Mouse (Mus musculus) kidney, adult 9 months (tissue): ENCODE results near the gene Prkaca.

ENCODE experiments used
- DNase-seq: peaks from one replicate; pipeline ENCODE4 v3.0.0; 2022

The Prkaca gene

DNA sequence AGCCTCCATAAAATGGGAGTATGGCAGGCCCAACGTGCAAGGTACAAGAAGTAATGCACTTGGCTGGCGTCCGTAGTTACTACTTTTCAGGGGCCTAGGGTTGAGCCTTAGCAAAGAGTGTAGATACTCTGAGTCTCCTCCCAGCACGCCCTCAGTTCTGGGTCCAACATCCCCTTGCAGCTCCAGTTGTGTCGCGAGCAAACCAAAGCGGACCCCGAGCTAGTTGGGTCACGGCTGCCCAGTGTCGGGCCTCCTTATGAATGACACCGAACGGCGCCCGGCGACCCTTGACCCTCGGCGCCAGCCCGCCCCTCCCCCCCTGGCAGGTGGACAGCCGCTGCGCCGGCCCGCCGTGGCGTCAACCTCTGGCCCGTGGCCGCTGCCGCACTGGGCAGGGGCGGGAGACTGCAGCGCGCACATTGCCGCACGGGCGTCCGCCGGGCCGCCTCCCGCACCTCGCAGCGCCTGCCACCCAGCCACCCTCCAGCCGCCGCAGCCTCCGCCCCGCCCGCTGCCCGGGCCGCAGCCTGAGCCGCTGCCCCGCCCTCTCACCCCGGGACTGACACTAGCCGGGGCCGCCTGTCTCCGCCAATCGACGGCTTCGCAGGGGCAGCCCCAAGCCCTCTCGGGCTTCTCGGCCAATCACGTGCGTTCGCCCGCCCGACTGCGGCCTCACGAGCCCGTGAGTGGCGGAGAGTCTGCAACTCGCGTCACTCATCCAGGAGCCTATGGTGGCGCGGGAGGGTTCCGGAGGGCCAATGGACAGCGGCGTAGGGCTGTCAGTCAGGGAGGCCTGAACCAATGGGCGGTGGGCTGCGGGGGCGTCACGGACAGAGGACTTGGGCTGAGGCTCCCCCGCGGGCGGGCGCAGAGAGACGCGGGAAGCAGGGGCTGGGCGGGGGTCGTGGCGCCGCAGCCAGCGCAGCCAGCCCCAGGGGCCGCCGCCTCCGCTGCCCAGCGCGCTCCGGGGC lies at the start of gene Prkaca:
TSS of gene Prkaca (plus strand) at position 844 of the 971 bp plus-strand sequence.
- peak; percentile 99 for DNase-seq

GRCm38 (mm10) chr8:83924585-83924984 lies 48.2 kb upstream of the Prkaca start:
- peak; percentile 81 for DNase-seq

- DNase-seq: peak; percentile 27
Observed at GRCm38 (mm10) chr8:83926266-83926665, 46.5 kb upstream of the Prkaca start.

- no peak for DNase-seq
Observed at GRCm38 (mm10) chr8:83934222-83934621, 38.6 kb upstream of the Prkaca start.

DNA sequence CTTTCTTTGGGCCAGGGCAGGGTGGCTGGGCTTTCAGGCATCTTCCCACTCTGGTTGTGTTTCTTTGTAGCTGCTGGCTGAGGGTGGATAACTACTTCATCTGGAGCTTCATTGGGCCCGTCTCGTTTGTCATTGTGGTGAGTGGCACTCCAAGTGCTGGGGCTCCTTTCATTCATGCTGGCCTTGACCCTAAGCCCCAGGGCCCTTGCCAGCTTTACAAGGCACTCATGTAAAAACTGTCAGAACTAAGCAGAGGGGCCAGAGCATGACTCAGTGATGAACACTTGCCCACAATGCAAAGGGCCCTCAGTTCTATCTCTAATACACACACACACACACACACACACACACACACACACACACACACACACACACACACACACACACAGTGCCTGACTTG lies 37.8 kb upstream of the Prkaca start:
- no peak for DNase-seq

GRCm38 (mm10) chr8:83935435-83935834 lies 37.4 kb upstream of the Prkaca start:
- DNase-seq: no peak

DNA sequence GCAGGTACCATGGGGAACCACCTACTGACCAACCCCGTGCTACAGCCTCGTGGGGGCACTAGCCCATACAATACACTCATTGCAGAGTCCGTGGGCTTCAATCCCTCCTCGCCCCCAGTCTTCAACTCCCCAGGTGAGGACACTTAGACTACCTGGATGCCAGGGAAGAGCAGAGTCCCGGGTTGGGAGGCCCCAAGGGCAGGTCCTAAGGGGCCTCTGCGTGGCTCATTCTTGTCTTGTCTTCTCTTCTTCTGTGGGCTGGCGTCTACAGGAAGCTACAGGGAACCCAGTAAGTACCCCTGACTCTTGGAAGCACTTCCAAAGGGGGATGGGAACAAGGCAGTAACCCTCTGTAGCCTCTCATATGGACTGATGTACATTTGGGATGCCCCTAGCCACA lies 35.1 kb upstream of the Prkaca start:
- DNase-seq: no peak

GRCm38 (mm10) chr8:83938330-83938729 lies 34.5 kb upstream of the Prkaca start:
- no peak for DNase-seq

GRCm38 (mm10) chr8:83941066-83941677 lies 31.6 kb upstream of the Prkaca start:
- DNase-seq: no peak

DNA sequence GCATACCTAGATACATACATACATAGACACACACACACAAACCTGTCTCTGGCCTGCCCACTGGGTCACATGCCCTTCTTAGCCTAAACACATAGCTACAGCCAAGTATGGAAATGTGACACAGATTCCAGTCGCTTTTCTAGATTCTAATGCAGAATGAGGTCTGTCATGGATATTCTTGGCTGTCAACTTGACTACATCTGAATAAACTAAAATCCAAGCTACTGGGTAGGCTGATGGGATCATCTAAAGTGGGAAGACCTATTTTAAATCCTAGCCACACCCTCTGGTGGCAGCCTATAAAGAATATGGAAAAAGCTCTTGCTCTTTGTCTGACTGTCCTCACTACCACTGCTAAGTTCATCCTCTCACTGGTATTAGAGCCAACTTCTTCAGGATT lies 30.3 kb upstream of the Prkaca start:
- DNase-seq: no peak

- DNase-seq: no peak
Observed at GRCm38 (mm10) chr8:83945540-83945939, 27.3 kb upstream of the Prkaca start.

DNA sequence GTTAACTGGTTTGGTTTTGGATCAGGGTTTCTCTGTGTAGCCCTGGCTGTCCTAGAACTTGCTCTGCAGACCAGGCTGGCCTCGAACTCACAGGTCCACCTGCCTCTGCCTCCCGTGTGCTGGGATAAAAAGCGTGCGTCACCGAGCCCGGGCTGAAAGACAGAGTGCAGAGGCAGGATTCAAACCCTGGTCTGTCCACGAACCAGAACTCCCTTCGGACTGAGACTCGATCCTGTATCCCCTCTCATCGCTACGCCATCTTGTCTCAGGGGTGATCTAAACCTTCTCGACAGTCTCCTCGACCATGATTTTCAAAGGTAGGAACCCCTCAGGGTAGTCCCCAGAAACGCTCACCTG lies 18.1 kb upstream of the Prkaca start:
- DNase-seq: no peak

DNA sequence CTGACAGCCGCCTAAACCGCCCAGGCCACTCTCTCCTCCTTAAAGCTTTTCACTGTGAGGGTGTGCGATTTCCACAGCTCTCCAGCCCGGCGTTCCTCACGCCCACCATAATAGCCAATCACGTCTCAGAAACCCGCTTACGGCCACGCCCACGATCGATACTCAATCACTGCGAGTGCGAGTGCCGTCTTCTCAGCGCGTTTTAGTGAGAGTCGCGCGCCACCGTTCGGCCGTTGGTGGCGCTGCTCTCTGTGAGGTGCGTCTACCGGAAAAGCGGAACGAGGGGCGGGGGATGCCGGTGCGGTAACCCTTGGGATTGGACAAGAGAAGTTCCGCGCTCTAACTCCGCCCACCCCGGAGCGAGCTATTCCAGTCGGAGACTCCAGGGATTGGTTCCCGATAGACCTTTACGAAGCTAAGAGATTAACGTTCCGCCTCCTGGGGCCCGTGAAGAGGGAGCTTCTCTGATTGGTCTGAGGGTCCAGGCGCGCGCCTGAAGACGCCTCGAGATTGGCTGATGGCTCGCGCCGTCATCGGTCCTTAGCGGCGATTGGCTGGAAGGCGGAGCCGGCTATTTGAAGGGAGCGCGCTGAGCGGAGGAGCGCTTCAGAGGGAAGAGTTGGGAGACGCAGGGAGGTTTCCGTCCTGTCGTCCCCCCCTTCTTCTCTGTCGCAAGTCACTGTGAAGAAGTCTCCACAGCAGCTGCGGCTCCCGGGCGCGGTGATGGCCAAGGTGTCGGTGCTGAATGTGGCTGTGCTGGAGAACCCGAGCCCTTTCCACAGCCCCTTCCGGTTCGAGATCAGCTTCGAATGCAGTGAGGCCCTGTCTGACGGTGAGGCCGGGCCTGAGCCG lies 17.5 kb upstream of the Prkaca start, which contains the start of the genes Gm10644 and Asf1b:
TSS of gene Gm10644 (minus strand) at position 100 of the 852 bp plus-strand sequence.
TSS of gene Asf1b (plus strand) at position 402 of the 852 bp plus-strand sequence.
- peak; percentile 100 for DNase-seq

GRCm38 (mm10) chr8:83955958-83956218 lies 16.9 kb upstream of the Prkaca start:
- no peak for DNase-seq

DNA sequence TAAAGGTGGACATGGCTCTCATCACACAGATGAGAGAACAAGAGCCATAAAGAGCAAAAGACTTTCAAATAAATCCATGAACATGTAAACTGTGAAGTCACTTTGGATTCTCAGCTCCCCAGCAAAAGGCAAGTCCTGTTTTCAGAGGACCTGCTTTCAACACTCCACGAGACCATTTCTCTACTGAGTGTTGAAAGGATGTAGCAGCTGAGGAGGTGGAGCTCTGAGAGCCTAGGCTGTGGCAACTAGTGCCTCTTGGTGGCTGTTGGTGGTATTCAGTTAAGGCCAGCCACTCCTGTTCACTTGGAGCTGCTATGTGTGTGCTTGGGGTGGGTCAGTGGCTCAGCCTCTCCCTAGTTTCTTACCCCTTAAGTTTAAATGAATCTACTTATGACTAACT lies 16.0 kb upstream of the Prkaca start:
- DNase-seq: no peak

- peak; percentile 30 for DNase-seq
Observed at GRCm38 (mm10) chr8:83964015-83964765, 8.6 kb upstream of the Prkaca start.

DNA sequence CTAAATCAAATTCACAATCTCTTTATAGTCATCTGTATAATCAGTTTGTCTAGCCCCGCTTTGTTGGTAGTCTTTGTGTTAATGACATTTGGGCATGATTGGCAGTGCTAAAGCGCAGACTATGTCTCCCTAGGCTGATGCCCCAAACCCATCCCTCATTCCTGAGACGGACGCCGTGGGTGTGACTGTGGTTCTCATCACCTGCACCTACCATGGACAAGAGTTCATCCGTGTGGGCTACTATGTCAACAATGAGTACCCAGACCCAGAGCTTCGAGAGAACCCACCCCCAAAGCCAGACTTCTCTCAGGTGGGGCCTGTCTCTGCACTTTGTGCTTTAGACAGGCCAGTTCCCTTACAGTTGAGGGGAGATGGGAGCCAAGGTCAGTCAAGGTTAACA lies 5.1 kb upstream of the Prkaca start:
- DNase-seq: no peak

GRCm38 (mm10) chr8:83971121-83971520 lies 1.7 kb upstream of the Prkaca start:
- DNase-seq: no peak

- DNase-seq: no peak
Observed at GRCm38 (mm10) chr8:83971661-83972060, 1.1 kb upstream of the Prkaca start.

DNA sequence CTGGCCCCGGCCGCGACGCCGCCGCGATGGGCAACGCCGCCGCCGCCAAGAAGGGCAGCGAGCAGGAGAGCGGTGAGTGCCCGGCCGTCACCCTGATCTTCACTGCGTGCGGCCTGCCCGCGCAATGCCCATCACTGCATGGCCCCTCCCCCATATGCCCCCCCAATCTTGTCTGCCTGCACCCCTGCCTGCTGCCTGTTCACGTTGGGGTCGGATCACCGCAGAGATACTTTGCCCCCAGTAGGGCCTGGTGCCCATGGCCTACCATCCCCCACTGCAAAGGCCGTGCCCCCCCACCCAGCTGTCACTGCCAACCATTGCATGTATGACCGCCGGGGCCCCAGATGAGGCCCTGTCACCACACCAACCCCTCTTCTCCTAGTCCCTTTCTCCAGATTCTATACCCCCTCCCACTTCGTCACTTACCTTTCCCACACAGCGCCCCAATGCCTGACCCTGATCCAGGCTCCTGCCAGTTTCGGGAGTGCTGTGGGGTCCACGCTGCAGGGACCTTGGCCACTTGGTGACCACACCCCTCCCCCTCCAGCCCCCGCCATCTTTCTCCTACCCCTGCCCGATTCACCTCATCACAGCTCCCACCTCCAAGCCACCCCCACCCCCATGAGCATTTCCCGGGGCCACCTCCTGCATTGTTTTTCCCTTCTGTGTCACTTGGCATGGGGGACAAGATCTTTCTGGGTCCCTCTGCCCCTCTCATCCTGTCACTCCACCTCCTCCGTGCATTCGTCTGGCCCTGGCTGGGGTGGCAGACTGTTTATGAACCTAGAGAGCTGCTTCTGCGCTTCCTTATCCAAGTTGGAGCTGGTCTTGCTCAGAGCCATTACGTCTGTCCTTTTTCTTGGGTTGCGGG lies 603 bp downstream of the Prkaca start:
- no peak for DNase-seq

- no peak for DNase-seq
Observed at GRCm38 (mm10) chr8:83974521-83974920, 1.7 kb downstream of the Prkaca start.
